Mouse (Mus musculus): ENCODE data around the gene Asb16.

Gene Asb16

DNA sequence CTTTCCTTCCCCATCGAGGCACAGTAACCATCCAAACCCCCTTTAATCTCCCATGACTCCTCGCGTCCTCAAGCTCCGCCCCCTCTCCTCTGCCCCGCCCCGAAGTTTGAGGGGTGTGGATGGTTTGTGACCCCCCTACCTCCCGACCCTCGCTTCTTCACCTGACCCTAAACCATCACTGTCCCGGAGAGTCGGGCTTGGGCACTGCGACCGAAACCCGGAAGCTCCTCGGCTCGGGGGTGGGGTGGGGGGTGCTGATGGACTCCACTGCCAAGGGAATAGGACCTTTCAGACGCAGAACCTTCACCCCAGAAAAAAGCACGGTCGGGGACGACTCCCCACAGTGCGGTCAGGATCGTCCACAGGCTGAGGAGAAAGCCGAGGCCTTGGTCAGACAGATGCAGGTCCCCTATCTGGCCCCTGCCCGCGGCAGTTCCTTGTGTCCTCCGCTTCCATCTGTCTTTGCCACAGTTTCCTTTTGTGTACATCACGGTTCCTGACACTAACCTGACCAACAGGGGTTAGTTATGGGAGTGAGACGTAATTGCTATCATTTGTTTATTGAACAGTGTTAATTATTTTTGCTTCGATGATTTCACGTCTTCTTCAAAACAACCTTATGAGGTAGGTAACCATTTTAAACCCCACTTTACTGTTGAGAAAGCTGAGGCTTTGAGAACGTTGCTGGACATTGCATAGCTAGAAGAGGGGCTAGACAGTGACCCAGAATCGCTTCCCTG lies 16.7 kb downstream of the Asb16 start:
- no peak for DNase-seq (ENCODE audit: low read depth, low spot score)

DNA sequence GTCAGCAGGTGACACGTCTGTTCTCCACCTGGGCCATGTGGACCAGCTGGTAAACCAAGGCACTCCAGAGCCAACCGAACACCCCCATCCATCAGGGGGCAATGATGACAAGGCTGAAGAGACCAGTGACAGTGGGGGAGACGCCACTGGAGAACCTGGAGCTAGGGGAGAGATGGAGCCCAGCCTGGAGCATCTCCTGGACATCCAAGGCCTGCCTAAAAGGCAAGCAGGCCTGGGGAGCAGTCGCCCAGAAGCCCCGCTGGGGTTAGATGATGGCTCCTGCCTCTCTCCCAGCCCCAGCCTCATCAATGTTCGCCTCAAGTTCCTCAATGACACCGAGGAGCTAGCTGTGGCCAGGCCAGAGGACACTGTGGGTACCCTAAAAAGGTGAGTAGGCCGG lies 18.9 kb downstream of the Asb16 start:
- no peak for DNase-seq (ENCODE audit: low read depth, low spot score)

DNA sequence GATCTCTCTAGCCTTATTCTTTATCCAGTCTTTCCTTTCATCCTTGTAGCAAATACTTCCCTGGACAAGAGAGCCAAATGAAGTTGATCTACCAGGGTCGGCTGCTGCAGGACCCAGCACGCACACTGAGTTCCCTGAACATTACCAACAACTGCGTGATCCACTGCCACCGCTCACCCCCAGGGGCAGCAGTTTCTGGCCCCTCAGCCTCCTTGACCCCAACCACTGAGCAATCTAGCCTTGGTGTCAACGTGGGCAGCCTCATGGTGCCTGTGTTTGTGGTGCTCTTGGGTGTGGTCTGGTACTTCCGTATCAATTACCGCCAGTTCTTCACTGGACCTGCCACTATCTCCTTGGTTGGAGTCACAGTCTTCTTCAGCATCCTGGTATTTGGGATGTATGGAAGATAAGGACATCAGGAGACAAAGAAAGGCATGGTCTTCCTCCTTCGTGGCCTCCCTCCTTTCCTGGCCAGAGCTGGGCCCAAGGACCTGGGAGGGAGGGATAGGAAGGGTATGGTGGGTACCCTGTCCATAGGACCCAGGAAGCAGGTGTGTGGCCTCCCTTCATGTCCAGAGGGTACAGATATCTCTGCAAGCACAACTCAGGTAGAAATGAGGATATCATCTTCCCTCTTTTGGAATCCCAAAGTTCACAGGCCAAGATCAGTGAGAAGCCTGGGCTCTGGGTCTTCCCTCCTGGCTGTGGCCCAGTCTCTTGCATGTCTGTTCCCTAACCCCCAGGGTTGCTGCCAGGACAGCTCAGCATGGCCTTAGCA lies 19.7 kb downstream of the Asb16 start:
- no peak for DNase-seq (ENCODE audit: low read depth, low spot score)

DNA sequence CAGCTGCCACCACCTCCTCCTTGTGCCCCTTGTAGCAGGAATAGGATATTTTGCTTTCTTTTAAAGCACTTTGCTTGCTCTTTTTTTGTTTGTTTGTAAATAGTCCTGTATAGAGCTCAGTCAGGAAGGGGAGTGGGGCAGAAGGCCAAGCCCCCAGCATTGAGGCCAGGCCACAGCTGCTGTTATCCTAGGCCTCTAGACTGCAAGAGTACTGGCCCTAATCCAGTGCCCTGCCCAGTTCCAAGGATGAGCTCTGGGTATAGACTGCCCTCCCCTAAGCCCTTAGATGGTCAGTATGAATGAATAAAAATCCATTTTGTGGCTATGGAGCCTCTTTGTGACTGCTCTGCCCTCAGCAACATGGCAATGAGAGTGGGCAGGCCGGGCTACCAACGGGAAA lies 20.4 kb downstream of the Asb16 start:
- DNase-seq (ENCODE audit: low read depth, low spot score): no peak

DNA sequence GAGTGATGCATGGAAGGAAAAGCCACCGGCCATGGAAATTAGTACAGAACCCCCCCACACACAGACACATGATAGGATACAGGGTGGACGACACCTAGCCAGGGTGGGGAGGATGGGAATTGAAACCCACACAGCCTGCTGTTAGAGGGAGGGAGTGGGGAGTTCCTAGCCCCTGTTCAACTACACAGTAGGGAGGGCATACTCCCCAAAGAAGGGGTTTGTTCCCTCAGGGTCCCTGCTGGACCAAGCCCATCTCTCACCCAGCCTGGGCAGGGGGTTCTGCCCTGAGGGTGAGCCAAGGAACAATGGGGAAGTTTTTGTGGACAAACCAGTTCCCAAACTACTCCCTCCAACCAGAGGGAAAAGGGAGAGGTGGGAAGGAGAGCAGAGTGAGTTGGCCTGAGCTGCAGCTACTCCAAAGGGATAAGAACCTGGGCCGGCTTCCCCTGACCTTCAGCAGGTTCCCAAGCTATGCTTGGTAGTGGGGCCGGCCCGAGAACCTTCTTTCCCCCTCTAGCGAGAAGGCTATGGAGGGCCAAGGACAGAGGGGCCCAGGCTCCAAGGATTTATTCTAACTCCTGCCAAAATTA lies 21.1 kb downstream of the Asb16 start:
- DNase-seq (ENCODE audit: low read depth, low spot score): no peak

DNA sequence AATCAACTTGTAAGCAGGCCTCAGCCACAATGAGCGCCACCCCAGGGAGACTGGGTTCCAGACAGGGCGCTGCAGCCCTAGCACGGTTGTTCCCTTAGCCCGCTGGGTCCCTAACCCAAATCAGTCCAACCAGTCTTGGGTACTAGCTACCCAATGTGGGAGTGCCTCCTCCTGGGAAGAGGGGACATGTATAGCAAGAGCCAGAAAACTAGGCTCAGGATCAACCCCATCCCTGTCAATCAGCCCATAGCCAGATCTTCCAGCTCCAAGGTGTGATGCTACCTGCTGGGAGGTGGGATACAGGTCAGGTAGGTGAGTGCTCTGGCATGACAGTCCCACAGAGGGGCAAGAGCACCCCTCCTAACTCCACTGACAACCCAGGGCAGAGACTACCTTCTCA lies 21.6 kb downstream of the Asb16 start:
- no peak for DNase-seq (ENCODE audit: low read depth, low spot score)

DNA sequence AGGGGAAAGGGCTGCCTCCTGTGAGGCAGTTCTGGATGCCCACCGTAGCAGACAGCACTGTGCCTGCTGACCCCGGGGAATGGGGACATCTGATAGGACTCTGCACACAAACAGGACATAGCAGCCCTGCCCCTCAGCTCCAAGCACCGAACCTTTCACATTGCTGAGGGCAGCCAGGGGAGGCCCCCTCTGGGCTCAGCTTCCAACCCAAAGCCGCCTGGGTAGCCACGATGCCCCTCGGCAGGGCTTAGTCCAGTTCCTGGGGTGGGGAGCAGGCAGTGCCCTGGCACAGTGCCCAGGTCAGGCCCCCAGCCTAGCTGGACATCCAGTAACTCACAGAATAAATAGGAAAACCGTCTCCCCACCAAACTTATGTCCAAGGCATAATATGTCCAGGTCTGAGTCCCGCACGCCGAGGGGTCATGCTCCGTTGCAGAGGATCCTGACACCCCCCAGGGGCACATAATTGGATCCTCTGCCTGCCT lies 22.6 kb downstream of the Asb16 start:
- no peak for DNase-seq (ENCODE audit: low read depth, low spot score)

DNA sequence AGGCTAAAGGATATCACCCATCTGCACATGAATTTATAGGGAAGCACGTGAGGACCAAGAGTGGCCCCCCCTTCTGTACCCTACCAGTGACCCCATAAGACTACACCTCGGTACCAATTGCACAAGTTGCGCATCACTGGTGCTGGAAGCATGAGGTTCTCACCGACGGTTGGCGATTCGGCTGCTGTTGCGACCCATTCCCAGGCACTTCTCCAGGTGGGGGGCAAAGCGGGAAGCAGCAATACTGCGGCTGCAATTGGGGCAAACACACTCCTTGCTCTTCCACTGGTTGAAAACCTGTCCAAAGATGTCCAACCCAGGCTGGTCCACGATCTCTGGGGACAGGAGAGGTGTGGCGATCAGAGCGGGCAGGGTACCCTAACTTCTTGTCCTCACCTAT lies 25.4 kb downstream of the Asb16 start:
- DNase-seq (ENCODE audit: low read depth, low spot score): no peak

DNA sequence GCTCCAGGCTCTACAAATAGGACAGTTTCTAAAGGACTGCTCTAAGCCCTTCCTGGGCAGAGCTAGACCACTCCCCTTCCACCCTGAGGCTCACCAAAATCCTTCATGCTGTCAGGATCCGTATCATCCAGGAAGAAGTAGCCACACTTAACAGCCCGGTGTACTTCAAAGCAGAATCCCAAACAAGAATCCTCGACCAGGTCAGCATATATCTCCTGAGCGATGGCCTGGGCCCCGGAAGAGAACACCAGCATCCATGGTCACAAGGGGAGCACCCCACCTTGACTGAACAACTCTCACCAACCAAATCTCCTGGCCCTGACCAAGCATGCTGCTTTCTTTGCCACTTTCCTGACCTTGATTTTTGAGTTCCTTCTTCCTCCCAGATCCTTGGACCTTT lies 25.9 kb downstream of the Asb16 start:
- no peak for DNase-seq (ENCODE audit: low read depth, low spot score)

DNA sequence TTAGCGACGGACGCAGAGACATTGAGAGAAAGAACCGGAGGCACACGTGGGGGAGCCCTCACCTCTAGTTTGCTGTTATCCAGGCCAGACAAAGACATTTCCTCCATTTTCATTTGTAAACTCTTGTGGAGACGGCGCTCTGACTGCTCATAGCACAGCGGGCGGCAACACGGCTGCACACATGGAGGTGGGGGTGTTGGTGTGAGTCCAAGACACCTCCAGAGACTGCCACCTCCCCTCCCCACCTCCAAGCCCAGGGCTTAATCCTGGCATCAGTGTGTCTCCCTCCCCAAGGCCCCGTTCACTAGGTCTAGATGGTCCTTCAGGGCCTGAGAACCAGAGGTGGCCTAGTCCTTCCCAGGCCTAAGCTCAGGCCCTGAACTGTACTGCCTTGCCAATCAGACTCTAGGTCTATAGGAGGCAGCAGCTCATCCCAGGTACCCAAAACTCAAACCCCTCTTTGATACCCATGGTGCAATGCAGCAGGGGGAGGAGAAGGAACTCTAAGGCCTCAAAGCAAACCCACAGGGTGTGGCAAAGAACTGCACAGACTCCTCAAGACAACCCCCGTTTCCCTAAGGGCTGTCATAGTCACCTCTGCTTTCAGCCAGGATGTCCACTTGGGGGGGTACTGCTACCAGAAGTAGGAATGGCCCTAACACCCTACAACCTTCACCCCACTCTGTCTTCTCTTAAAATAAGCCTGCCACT lies 26.5 kb downstream of the Asb16 start:
- DNase-seq (ENCODE audit: low read depth, low spot score): peak; percentile 79

DNA sequence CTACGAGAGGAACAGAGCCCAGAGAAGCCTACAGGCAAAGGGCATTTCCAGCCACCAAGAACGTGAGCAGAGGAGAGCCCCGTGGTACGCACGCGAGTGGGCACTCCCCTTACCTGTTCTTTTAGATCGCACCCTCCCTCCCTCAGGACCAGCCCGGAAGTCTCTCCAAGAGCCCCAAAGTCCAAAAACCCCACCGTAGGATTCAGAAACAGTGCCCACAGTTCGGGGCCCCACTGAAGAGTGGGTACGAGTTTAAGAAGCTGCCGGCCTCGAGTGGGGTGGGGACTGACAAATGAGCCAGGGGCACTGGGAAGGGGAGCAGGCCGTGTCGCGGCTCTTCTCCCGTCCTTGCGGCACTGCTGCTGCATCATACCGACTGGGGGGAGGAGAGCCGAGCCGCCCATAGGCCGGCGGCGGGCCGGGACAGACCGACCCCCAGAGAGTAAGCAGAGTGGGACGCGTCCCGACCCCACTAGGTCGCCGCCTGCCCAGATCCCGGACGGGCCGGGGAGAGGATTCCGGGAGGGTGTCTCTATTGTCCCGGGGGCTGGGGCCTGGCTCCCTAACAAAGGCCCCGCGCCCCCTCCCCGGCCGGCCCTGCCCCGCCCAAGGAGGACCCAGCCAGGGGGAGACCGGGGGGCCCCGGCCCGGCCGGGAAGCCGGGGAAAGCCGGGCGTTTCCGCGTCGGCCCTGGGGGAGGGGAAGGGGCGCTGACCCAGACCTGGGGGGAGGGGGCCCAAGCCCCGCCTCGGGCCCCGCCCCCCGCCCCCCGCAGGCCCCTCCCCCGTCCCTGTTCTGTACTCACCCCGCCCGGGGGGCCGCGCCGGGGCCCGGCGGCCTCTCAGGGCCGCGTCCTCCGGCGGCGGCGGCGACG lies 27.3 kb downstream of the Asb16 start:
- peak; percentile 68 for DNase-seq (ENCODE audit: low read depth, low spot score)

DNA sequence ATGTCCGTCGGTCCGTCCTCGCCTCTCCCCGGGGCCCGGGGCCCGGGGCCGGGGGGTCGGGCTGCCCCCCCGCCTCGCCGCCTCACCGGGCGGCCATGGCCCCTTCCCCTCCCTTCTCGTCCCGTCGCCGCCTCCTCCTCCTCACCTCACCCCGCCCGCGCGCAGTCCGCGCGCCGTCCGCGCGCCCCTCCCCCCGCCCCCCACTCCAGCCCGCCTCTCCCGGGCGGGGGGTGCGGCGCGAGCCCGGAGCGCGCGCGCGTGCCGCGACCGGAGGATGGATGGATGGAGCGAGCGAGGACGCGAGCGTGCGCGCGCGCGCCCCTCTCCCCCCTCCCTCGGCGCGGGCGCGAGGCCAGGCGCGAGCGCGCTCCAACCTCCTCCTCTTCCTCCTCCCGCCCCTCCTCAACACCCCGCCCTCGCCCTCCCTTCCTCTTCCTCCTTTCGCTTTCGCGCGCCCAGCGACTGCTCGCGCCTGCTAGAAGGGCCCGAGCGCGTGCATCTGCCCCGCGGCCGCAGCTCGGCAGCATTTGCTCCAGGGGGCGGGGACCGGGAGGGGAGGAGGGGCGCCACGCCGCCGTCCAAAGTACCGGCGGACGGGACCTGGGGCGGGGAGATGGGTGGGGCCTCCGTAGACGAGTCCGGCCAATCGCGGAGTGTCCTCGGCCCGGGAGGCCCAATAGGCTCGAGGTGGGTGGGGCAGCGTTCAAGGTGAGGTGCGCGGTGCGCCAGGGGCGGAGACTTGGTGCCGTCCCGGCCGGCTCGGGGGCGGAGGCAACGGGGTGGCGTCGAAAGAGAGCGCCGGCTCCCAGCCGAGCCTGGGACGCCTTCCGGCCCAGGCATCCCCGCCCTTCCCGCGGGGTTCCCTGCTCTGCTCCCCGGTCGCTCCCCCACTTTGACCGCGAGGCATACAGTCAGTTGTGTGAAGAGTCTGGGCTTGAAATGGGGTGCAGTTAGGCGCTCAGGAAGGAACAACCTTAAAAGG lies 28.2 kb downstream of the Asb16 start, which contains the start of gene Atxn7l3:
Gene Atxn7l3, minus strand, starts transcription at position 141 of the 982 bp plus-strand sequence.
- peak; percentile 100 for DNase-seq (ENCODE audit: low read depth, low spot score)

DNA sequence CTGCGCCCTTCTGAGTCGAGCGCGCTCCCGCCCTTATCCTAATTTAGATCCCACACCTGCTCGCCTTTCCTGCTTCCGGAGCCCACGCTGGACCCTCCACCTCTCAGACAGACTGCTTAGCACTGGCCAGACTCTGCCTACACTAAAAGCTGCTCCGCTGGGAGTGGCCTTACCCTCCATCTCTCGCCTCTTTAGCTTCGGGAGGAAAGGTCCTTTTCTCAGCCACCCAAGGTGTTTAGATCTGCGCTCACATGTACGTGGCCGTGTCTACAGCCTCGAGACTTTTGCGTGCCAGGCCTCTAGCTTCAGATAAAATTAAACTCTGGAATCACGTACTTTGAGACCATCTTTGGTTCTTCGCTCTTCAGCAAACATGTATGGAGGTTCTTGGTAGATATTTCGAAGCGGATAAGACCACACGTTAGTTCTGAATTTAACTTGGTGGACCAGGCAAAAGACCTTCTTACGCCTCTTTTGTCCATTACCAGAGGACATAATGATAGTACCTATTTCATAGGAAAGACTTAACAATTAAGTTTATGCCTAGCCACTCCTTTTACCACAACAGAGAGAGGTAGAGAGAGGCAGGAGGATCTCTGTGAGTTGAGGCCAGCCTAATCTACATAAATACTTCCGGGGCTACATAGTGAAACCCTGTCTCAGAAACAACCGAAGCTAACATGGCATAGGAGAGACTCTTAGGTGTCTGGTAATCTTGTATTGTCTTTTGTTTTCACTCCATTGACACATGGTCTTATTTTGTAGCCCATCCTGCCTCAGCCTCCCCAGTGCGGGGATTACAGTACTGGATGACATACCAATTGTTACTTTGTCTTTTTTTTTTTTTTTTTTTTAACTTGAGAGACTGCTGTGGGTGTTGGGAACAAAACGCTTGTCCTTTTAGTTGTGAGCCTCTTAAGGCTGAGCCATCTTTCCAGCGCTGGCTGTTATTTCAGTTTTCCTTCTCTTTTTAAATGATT lies 29.3 kb downstream of the Asb16 start:
- peak; percentile 83 for DNase-seq (ENCODE audit: low read depth, low spot score)

DNA sequence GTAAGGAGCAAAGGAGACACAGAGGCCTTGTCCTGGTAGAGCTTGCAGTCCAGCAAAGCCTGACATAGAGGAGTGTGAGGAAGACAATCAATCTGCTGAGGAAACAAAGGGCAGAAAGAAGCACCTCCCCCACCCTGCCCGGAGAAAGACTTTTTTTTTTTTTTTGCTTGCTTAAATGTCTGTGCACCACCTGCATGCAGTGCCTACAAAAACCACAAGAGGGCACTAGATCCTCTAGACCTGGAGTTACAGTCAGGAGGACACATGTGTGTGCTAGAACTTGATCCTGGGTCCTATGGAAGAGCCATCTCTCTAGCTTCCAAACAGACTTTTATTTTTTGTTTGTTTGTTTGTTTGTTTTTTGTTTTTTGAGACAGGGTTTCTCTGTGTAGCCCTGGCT lies 31.3 kb downstream of the Asb16 start:
- DNase-seq (ENCODE audit: low read depth, low spot score): peak; percentile 86

DNA sequence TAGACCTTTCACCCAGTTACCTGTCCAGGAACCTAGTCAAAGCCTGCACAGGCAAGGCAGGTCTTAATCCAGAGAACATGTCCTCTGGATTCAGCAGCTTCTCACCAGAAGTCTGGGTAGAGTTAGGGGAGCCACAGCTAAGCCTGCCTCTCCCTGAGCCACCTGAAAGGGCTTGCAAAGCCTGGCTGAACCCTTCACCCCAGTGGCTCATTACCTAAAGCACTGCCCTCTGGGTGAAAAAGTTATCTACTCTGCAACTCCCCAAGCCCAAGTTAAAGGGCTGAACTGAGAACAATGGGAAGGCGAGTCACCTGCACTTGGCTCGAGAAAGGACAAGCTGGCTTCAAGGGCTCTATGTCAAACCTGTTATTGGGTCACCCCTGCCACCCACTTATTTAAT lies 35.6 kb downstream of the Asb16 start:
- DNase-seq (ENCODE audit: low read depth, low spot score): no peak

DNA sequence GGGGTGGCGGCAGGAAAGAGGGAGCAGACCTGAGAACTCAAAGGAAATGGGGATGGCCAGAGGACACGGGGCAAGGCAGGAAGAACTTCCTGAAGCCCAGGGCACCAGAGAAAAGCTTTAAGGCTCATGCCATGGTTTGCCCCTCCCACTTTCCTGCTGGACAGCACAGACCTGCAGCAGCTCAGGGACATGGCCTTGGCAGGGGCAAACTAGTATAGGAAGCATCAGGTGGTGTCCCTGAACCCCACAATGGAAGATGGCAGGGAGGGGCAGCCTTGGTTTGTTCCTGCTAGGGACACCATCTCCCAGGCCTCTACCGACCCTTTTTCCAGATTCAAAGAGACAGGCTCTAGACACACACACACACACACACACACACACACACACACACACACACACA lies 36.8 kb downstream of the Asb16 start:
- DNase-seq (ENCODE audit: low read depth, low spot score): no peak

DNA sequence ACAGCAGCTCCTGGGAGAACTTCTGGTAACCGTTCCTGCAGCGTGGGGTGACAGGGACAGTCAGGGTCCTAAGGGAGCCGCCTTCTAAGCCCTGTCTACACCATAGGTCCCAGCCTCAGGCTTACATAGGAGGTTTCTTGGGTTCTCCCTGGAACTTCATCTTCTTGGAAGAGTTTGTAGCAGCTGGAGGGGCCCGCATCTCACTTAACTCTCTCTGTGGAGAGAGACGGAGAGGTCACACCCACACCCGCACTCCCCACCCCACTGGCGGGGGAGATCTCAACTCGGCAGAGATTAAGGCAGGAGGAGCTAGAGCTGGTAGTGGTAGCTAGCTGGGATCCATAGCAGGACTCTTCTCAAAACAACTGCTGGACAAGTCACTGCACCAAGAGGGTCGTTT lies 39.6 kb downstream of the Asb16 start:
- DNase-seq (ENCODE audit: low read depth, low spot score): no peak

DNA sequence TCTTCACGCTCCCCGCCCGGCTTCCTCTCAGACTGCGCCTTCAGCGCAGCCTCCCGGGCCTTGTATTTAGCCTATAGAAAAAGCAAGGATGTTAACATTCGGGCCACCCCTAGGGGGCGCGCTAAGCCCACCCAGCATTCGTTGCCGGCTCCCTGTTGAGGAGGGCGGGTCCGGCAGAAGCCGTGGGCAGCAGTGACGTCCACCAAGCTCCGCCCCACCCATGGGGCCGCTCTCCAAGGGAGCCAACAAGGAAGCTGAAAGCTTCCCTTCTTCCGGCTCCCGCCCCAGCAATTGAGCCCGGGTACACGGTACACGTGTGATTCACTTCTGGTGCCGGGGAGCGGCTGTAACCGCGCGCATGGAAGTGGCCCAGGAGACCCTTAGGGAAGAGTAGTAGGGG lies 40.4 kb downstream of the Asb16 start:
- peak; percentile 98 for DNase-seq (ENCODE audit: low read depth, low spot score)

All from A20 (cell line).